23 mouse cellular contexts compared by ENCODE assay signal in the genomic region with DNA sequence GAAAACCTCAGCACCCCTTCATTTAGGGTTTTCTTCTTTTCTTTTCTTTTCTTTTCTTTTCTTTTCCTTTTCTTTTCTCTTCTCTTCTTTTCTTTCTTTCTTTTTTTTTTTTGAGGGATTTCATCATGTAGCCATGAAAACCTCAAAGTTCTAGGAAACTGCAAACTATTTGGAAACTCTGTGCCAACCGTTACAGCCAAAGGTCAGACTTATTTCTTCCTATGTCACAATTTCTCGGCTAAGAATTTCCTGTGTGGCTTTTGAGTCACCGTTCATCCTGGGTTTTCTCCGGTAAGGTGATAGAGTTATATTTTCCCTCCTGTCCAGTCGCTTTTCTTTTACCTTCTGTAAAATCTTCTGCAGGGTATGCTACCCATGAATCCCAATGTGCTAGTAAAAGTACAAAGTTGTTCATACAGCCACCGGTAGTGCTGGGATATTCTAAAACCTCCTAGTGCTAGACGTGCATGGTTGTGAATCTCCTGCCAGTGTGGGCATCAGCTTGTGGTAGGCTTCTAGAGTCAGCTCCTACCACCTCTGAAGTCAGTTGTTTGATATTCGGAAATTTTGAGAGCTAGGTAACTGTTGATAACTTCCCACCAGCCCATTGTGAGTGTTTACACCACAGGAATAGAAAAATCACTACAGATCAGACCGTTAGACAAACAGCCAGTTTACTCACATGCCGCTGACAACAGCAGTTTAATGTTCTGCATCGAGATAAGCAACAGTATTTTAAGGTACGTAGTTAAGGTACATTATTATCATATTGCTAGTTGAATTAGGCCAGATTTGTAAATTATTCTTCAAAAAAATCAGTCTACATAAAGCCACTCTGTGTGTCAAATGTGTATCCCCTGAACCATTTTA. TPM values are rescaled to one million over a fixed set of nuclear protein-coding genes. Genes with fewer than 3 reads are reported as not detected.
DNase-seq lines count a peak whose midpoint lies in the region; ATAC-seq and TF ChIP-seq lines count a peak whose summit lies in the region.
"Had no signal": no experiment of that assay in that cellular context is flagged by ENCODE, and none has a peak within 500 bp of the region (broad histone marks: within the 10 kb centered on the region; RNA-seq: fewer than 3 reads in every experiment).

No protein-coding gene starts in this region.

- H3K4me2 ChIP-seq in liver, postnatal 0 days (ENCODE audit: low read depth, low read length): peak overlapping the region; percentile 15
- H3K4me2 ChIP-seq in forebrain, embryonic 13.5 days: no peak overlapping the region
- H3K4me2 ChIP-seq: heart, embryonic 11.5 days; hindbrain, embryonic 13.5 days; intestine, embryonic 15.5 days; lung, embryonic 14.5 days; midbrain, embryonic 13.5 days; neural tube, embryonic 13.5 days had no signal

- DNase-seq in CD4-positive, CD25-positive, alpha-beta regulatory T cell, adult 2 months (ENCODE audit: low read depth, low spot score): peak; percentile 24
- DNase-seq in CD4-positive helper T cell, adult 2 months (ENCODE audit: low read depth, low spot score): peak; percentile 57
- peak; percentile 71 for DNase-seq in induced T-regulatory cell, adult 2 months (ENCODE audit: low read depth)
- DNase-seq in liver, postnatal 0 days: no peak
- DNase-seq in limb, embryonic 10.5 days (ENCODE audit: low spot score): no peak
- DNase-seq in cerebellum, adult 9-10 months: no peak
- DNase-seq: cerebellum, adult 18-20 months; gastrocnemius, postnatal 36 days; heart, postnatal 14 days; kidney, postnatal 36 days; lung, embryonic 14.5 days; spleen, adult 18-20 months; thymus, postnatal 36 days had no signal

- no peak for TF ChIP-seq CTCF in liver, postnatal 0 days (IDR thresholded peaks at IDR 0.05; ENCODE audit: low read depth)

- peak overlapping the region; percentile 85 for H3K27ac ChIP-seq in liver, postnatal 0 days (ENCODE audit: low read depth)
- H3K27ac ChIP-seq in limb, embryonic 10.5 days: no peak overlapping the region
- no peak overlapping the region for H3K27ac ChIP-seq in forebrain, embryonic 13.5 days
- H3K27ac ChIP-seq: hindbrain, embryonic 13.5 days; intestine, embryonic 15.5 days; macrophage; midbrain, embryonic 13.5 days; neural tube, embryonic 13.5 days had no signal

- peaks cover 60% of the 10 kb centered on the region for H3K4me1 ChIP-seq in liver, postnatal 0 days (ENCODE audit: insufficient read depth)
- H3K4me1 ChIP-seq in limb, embryonic 10.5 days: no peaks in the 10 kb centered on the region
- H3K4me1 ChIP-seq in forebrain, embryonic 13.5 days: no peaks in the 10 kb centered on the region
- H3K4me1 ChIP-seq: hindbrain, embryonic 13.5 days; intestine, embryonic 15.5 days; neural tube, embryonic 13.5 days had no signal

- H3K36me3 ChIP-seq in liver, postnatal 0 days (replicated peaks; ENCODE audit: insufficient read depth, low read length): no peaks in the 10 kb centered on the region; the same call in 1 of the 2 replicates
- H3K36me3 ChIP-seq in limb, embryonic 10.5 days: no peaks in the 10 kb centered on the region
- H3K36me3 ChIP-seq in forebrain, embryonic 13.5 days (ENCODE audit: poor library complexity, severe bottlenecking): no peaks in the 10 kb centered on the region
- H3K36me3 ChIP-seq: hindbrain, embryonic 13.5 days; intestine, embryonic 15.5 days; midbrain, embryonic 13.5 days; neural tube, embryonic 13.5 days had no signal

- H3K9ac ChIP-seq in liver, postnatal 0 days (replicated peaks): no peak overlapping the region
- no peak overlapping the region for H3K9ac ChIP-seq in forebrain, embryonic 13.5 days
- H3K9ac ChIP-seq: hindbrain, embryonic 13.5 days; intestine, embryonic 15.5 days; lung, embryonic 14.5 days; midbrain, embryonic 13.5 days; neural tube, embryonic 13.5 days had no signal

- WGBS in liver, postnatal 0 days (ENCODE audit: insufficient replicate concordance): 40% methylated on average over 12 of the region's 12 CpGs
- WGBS in limb, embryonic 10.5 days: 90% methylated on average over 12 of the region's 12 CpGs
- 93% methylated on average over 12 of the region's 12 CpGs for WGBS in forebrain, embryonic 13.5 days

- no peaks in the 10 kb centered on the region for H3K9me3 ChIP-seq in liver, postnatal 0 days (ENCODE audit: low read length)
- no peaks in the 10 kb centered on the region for H3K9me3 ChIP-seq in limb, embryonic 10.5 days (replicated peaks)
- H3K9me3 ChIP-seq in forebrain, embryonic 13.5 days (replicated peaks): no peaks in the 10 kb centered on the region
- H3K9me3 ChIP-seq: hindbrain, embryonic 13.5 days; intestine, embryonic 15.5 days; midbrain, embryonic 13.5 days; neural tube, embryonic 13.5 days had no signal

- H3K27me3 ChIP-seq in liver, postnatal 0 days (ENCODE audit: insufficient read depth, low read length): no peaks in the 10 kb centered on the region
- H3K27me3 ChIP-seq in limb, embryonic 10.5 days (ENCODE audit: low read depth, poor library complexity, severe bottlenecking): no peaks in the 10 kb centered on the region
- H3K27me3 ChIP-seq in forebrain, embryonic 13.5 days: no peaks in the 10 kb centered on the region
- H3K27me3 ChIP-seq: hindbrain, embryonic 13.5 days; intestine, embryonic 15.5 days; midbrain, embryonic 13.5 days; neural tube, embryonic 13.5 days had no signal

- peak; percentile 64 for TF ChIP-seq EP300 in liver, postnatal 0 days (IDR thresholded peaks at IDR 0.05; ENCODE audit: low read depth)

- H3K4me3 ChIP-seq in liver, postnatal 0 days (ENCODE audit: low read depth, low read length): no peak overlapping the region
- H3K4me3 ChIP-seq in limb, embryonic 10.5 days: no peak overlapping the region
- H3K4me3 ChIP-seq in forebrain, embryonic 13.5 days: no peak overlapping the region
- H3K4me3 ChIP-seq: hindbrain, embryonic 13.5 days; intestine, embryonic 15.5 days; midbrain, embryonic 13.5 days; neural tube, embryonic 13.5 days had no signal

- no peak for ATAC-seq in CD4-positive, CD25-positive, alpha-beta regulatory T cell, adult 4 months
- no peak for ATAC-seq in liver, postnatal 0 days
- ATAC-seq in forebrain, embryonic 13.5 days: no peak
- ATAC-seq: activated CD4-positive, CD25-positive, alpha-beta regulatory T cell, adult 4 months; forebrain, embryonic 16.5 days; midbrain, embryonic 13.5 days had no signal

RNA-seq across cellular contexts. Expression of a gene that starts 29.8 kb away (rescaled TPM):
- 100 to 1,000 TPM; 184 to 254 TPM for polyA plus RNA-seq in CD4-positive, CD25-positive, alpha-beta regulatory T cell, adult 4 months (2017; shearing (Covaris generic))
- polyA plus RNA-seq in liver, postnatal 0 days (2015; fragmentation: Nextera tagmentation; extraction: Ambion mirVana): 285 and 286 TPM in 2 replicates
- polyA plus RNA-seq in limb, embryonic 10.5 days (2016; fragmentation: Nextera tagmentation; extraction: Ambion mirVana): 21.3 and 26.6 TPM in 2 replicates
- polyA plus RNA-seq in forebrain, embryonic 13.5 days (2015; fragmentation: Nextera tagmentation; extraction: Ambion mirVana): 72.9 and 80.4 TPM in 2 replicates

Comparison
In these comparisons a context has a peak if more than half of its experiments do, and no peak if none do; other contexts are left out.
1. DNase-seq: peak in CD4-positive, CD25-positive, alpha-beta regulatory T cell, adult 2 months (single experiment), CD4-positive helper T cell, adult 2 months (single experiment) and induced T-regulatory cell, adult 2 months (single experiment); none in liver, postnatal 0 days (single experiment), limb, embryonic 10.5 days (single experiment) and cerebellum, adult 9-10 months (single experiment).